Mouse (Mus musculus): ENCODE data around the gene Dlg4. TPM values are rescaled to one million over a fixed set of nuclear protein-coding genes. Genes with fewer than 3 reads are reported as not detected.
A peak's percentile ranks its signal among the peaks of the same experiment; 100 is the strongest.

Dlg4 gene
- total and polyA plus RNA-seq, 3 experiments = 6.8 to 15.3 (median 7.3) TPM

- H3K27me3 ChIP-seq (replicated peaks) = no peaks in the 10 kb centered on the region
- H3K79me2 ChIP-seq (replicated peaks; ENCODE audit: control insufficient read depth, extremely low read depth, insufficient read depth, poor library complexity, severe bottlenecking) = peaks cover 52% of the 10 kb centered on the region
- H3K27ac ChIP-seq (ENCODE audit: insufficient read depth, low read depth) = peak within 1 kb of the TSS; percentile 84
- DNase-seq (ENCODE audit: extremely low read depth) = peak; percentile 98
- peaks cover 33 to 64% of the 10 kb centered on the region in 2 experiments for H3K36me3 ChIP-seq (replicated peaks in 1 of 2; ENCODE audit: control insufficient read depth in 1 of 2, insufficient read depth in 1 of 2, low read length in 1 of 2)
- H3K4me3 ChIP-seq (replicated peaks in 1 of 3; ENCODE audit: low read depth in 2 of 3, low read length in 2 of 3, poor library complexity in 1 of 3) = peak within 1 kb of the TSS; percentile 62 to 96 (median 86)
- in situ Hi-C loops (cut with MboI; ENCODE audit: low pct_ligation_motif_present, low pct_unique_long_range_greater_than_20kb, low sequenced_read_pairs) (loop anchor here (25.0 kb wide), 1 partner anchor 913 kb away; the partner anchor contains the start of genes Per1 and Vamp2), dilution Hi-C loops (cut with MboI; ENCODE audit: extremely low pct_ligation_motif_present, extremely low pct_unique_long_range_greater_than_20kb, low sequenced_read_pairs) (no loop called here)
- 0 out of 2 replicates have a peak, but pooled peaks have one; percentile 44 for TF ChIP-seq IRF4 (IDR thresholded peaks at IDR 0.05; ENCODE audit: low read depth, low read length)
- peak; percentile 100 for TF ChIP-seq MAX (IDR thresholded peaks at IDR 0.05; ENCODE audit: low read length)
- TF ChIP-seq CHD2 (IDR thresholded peaks at IDR 0.05; ENCODE audit: low read length) = peak; percentile 44; the same call in 1 of the 2 replicates
- peak; percentile 72 for TF ChIP-seq ELF1 (IDR thresholded peaks at IDR 0.05; ENCODE audit: low read depth, low read length)
- TF ChIP-seq ZNF384 (IDR thresholded peaks at IDR 0.05; ENCODE audit: low read depth, low read length) = no peak
- TF ChIP-seq SMC3 (IDR thresholded peaks at IDR 0.05; ENCODE audit: low read depth, low read length) = no peak
- TF ChIP-seq BHLHE40 (IDR thresholded peaks at IDR 0.05; ENCODE audit: low read depth, low read length) = peak; percentile 100
- TF ChIP-seq JUN (IDR thresholded peaks at IDR 0.05; ENCODE audit: insufficient read depth, low read depth, low read length) = no peak
- no peak for TF ChIP-seq CHD1 (IDR thresholded peaks at IDR 0.05; ENCODE audit: low read depth, low read length)
- no peak for TF ChIP-seq E2F4 (IDR thresholded peaks at IDR 0.05; ENCODE audit: insufficient replicate concordance, low read depth, low read length)
- TF ChIP-seq ETS1 (conservative IDR thresholded peaks at IDR 0.05; ENCODE audit: low read depth, low read length) = peak; percentile 85
- TF ChIP-seq RCOR1 (conservative IDR thresholded peaks at IDR 0.05; ENCODE audit: low read depth, low read length) = peak; percentile 86; the same call in 1 of the 2 replicates
- peak; percentile 90 for TF ChIP-seq MAZ (IDR thresholded peaks at IDR 0.05; ENCODE audit: low read depth, low read length)
- TF ChIP-seq TBP (conservative IDR thresholded peaks at IDR 0.05; ENCODE audit: low read depth, low read length) = 0 out of 2 replicates have a peak, but pooled peaks have one; percentile 24
- peak; percentile 97 for TF ChIP-seq POLR2AphosphoS2 (IDR thresholded peaks at IDR 0.05; ENCODE audit: low read depth, low read length)
- no peak for TF ChIP-seq KAT2A (IDR thresholded peaks at IDR 0.05; ENCODE audit: insufficient replicate concordance, low read length)
- no peak for TF ChIP-seq UBTF (IDR thresholded peaks at IDR 0.05; ENCODE audit: low read depth, low read length)
- peak; percentile 70; the same call in 1 of the 2 replicates for TF ChIP-seq MYC (IDR thresholded peaks at IDR 0.05; ENCODE audit: low read depth, low read length)
- no peak for TF ChIP-seq MAFK (IDR thresholded peaks at IDR 0.05; ENCODE audit: insufficient replicate concordance, low read length)
- TF ChIP-seq GABPA (IDR thresholded peaks at IDR 0.05; ENCODE audit: insufficient replicate concordance, low read depth, low read length) = no peak
- peak; percentile 82 for TF ChIP-seq POLR2A (IDR thresholded peaks at IDR 0.05; ENCODE audit: low read depth, low read length)
- no peak for TF ChIP-seq JUND (conservative IDR thresholded peaks at IDR 0.05; ENCODE audit: low read depth, low read length)
- TF ChIP-seq TCF12 (IDR thresholded peaks at IDR 0.05; ENCODE audit: low read depth, low read length) = peak; percentile 81; the same call in 1 of the 2 replicates
- peak; percentile 71 for TF ChIP-seq ZMIZ1 (IDR thresholded peaks at IDR 0.05; ENCODE audit: low read depth, low read length)
- peak; percentile 77 for TF ChIP-seq HCFC1 (IDR thresholded peaks at IDR 0.05; ENCODE audit: low read depth, low read length)
- peak; percentile 68; the same call in 1 of the 2 replicates for TF ChIP-seq NELFE (IDR thresholded peaks at IDR 0.05; ENCODE audit: low read depth, low read length)
- peak; percentile 99 for TF ChIP-seq USF1 (IDR thresholded peaks at IDR 0.05; ENCODE audit: low read depth, low read length)
- peak; percentile 100 for TF ChIP-seq USF2 (conservative IDR thresholded peaks at IDR 0.05; ENCODE audit: low read depth, low read length)
- peak; percentile 89 for TF ChIP-seq SIN3A (IDR thresholded peaks at IDR 0.05; ENCODE audit: low read length)
- peak; percentile 89 for TF ChIP-seq MXI1 (IDR thresholded peaks at IDR 0.05; ENCODE audit: low read depth, low read length)
- no peak for TF ChIP-seq EP300 (IDR thresholded peaks at IDR 0.05; ENCODE audit: low read length)
- peak; percentile 84 for TF ChIP-seq NRF1 (IDR thresholded peaks at IDR 0.05; ENCODE audit: low read depth, low read length)
- no peak for TF ChIP-seq ZKSCAN1 (IDR thresholded peaks at IDR 0.05; ENCODE audit: borderline replicate concordance, low read depth, low read length)
- TF ChIP-seq RAD21 (IDR thresholded peaks at IDR 0.05; ENCODE audit: low read depth, low read length) = no peak
- peak; percentile 61 for TF ChIP-seq MEF2A (IDR thresholded peaks at IDR 0.05; ENCODE audit: borderline replicate concordance, low read depth, low read length)
- no peak for TF ChIP-seq PAX5 (IDR thresholded peaks at IDR 0.05; ENCODE audit: low read length)
- TF ChIP-seq ZC3H11A (IDR thresholded peaks at IDR 0.05; ENCODE audit: low read depth, low read length) = no peak
- TF ChIP-seq CTCF (conservative IDR thresholded peaks at IDR 0.05 in 1 of 2, IDR thresholded peaks at IDR 0.05 in 1 of 2; ENCODE audit: low read depth in 2 of 2, low read length in 2 of 2) = no peak
- peak within 1 kb of the TSS; percentile 57 for H3K9ac ChIP-seq (ENCODE audit: insufficient read depth, low read depth)
- peak within 1 kb of the TSS; percentile 72 for H3K4me2 ChIP-seq (ENCODE audit: insufficient read depth, low read depth, poor library complexity, severe bottlenecking)
- H3K9me3 ChIP-seq (replicated peaks; ENCODE audit: low read length) = no peaks in the 10 kb centered on the region
- peaks cover 12 to 62% of the 10 kb centered on the region in 2 experiments for H3K4me1 ChIP-seq (ENCODE audit: control insufficient read depth in 1 of 2, insufficient read depth in 2 of 2)
These were observed 16.3 kb upstream of the Dlg4 start, which contains the start of gene Dvl2 for GRCm38 (mm10) chr11:70000396-70000898. Gene Dvl2, plus strand, starts transcription at chr11:70000595.

All from CH12.LX (cell line).